Mouse (Mus musculus) kidney, embryonic 16.5 days (tissue): ENCODE results near the gene Ctnnd2. TPM values are rescaled to one million over a fixed set of nuclear protein-coding genes. Genes with fewer than 3 reads are reported as not detected.
A peak's percentile ranks its signal among the peaks of the same experiment; 100 is the strongest.

Source experiments
- ATAC-seq: fragments of 200-750 bp; cut with Nextera tagmentation; 2 replicates; pipeline ENCODE4 v1.8.0; 2017; ENCODE audit warnings: moderate TSS enrichment; ENCODE audit not compliant: low FRiP score, low TSS enrichment
- H3K27ac ChIP-seq: fragments of 300-500 bp; sonication (generic); 2 replicates; pipeline ENCODE4 v1.5.1; 2014; ENCODE audit warnings: low read length
- H3K27me3 ChIP-seq: fragments of 300-500 bp; sonication (generic); 2 replicates; pipeline ENCODE4 v1.6.1; 2014; ENCODE audit warnings: low read length, control low read depth, mixed read lengths; ENCODE audit not compliant: insufficient read depth
- H3K36me3 ChIP-seq: fragments of 300-500 bp; sonication (generic); 2 replicates; pipeline ENCODE4 v1.6.1; 2014; ENCODE audit warnings: low read length, control low read depth, mixed read lengths; ENCODE audit not compliant: insufficient read depth
- H3K4me1 ChIP-seq: fragments of 300-500 bp; sonication (generic); 2 replicates; pipeline ENCODE4 v1.6.1; 2014; ENCODE audit warnings: low read length, control low read depth, mixed read lengths; ENCODE audit not compliant: insufficient read depth
- H3K4me2 ChIP-seq: fragments of 300-500 bp; sonication (generic); replicated peaks from 2 replicates; pipeline ENCODE4 v1.6.1; 2014; ENCODE audit warnings: low read depth, low read length
- H3K4me3 ChIP-seq: fragments of 300-500 bp; sonication (generic); 2 replicates; pipeline ENCODE4 v1.5.1; 2014; ENCODE audit warnings: mild to moderate bottlenecking, low read length
- H3K9ac ChIP-seq: fragments of 300-500 bp; sonication (generic); replicated peaks from 2 replicates; pipeline ENCODE4 v1.6.1; 2014; ENCODE audit warnings: low read length
- H3K9me3 ChIP-seq: fragments of 300-500 bp; sonication (generic); 2 replicates; pipeline ENCODE4 v1.6.1; 2016; ENCODE audit warnings: low read length, control low read depth
- WGBS: fragments of 180-500 bp; shearing (Covaris S2); extraction: QIAGEN DNeasy Blood & Tissue Kit; methylation state at CpG from one replicate; pipeline ENCODE4 v1.1.7; 2014; 5-methylcytosine and 5-hydroxymethylcytosine counted together
- polyA plus RNA-seq: library from polyadenylated mRNA; unstranded; fragments of >200 nt; fragmentation: Nextera tagmentation; extraction: Ambion mirVana; gene quantifications from 2 replicates; pipeline ENCODE4 v1.2.1, GENCODE M21; 2015

The Ctnnd2 gene
- polyA plus RNA-seq, 1 experiment from 2014 or later, result 3.6 TPM

DNA sequence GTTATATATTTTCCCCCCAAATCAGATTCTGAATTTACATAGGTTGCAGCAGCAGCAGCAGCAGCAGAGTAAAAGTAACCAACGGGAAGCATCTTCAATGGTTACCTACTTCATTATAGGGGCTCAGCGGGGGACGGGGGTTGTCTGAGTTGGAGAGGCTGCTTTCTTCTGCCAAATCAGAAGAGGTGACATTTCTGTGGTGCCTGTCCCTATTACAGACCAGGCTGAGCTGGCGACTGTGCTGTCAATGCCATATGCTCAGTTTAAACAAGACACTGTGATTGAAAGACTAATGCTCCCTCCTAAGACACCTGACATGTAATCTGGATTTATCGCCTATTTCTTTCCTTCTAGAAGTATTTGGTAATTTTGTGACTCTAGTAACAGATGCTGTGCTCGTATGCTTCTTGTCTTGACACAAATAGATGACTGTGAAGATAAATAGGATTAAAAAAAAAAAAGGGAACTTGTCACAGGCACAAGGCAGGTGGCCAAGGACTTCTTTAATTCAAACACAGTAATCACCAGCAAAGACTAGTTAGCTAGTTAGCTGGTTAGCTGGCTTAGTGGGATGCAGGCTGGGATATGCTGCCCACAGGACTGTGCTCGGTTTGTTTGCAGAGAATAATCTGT lies 475.4 kb downstream of the Ctnnd2 start:
- 43% methylated on average over 7 of the region's 7 CpGs for WGBS
- H3K9me3 ChIP-seq, result no peaks in the 10 kb centered on the region
- H3K9ac ChIP-seq, result no peak overlapping the region
- no peak overlapping the region for H3K27ac ChIP-seq
- no peaks in the 10 kb centered on the region for H3K36me3 ChIP-seq
- H3K4me1 ChIP-seq, result peaks cover 8% of the 10 kb centered on the region; the same call in 1 of the 2 replicates
- peak overlapping the region; percentile 94 for H3K4me2 ChIP-seq
- ATAC-seq, result no peak
- peak overlapping the region; percentile 58 for H3K4me3 ChIP-seq
- peaks cover 24% of the 10 kb centered on the region for H3K27me3 ChIP-seq

DNA sequence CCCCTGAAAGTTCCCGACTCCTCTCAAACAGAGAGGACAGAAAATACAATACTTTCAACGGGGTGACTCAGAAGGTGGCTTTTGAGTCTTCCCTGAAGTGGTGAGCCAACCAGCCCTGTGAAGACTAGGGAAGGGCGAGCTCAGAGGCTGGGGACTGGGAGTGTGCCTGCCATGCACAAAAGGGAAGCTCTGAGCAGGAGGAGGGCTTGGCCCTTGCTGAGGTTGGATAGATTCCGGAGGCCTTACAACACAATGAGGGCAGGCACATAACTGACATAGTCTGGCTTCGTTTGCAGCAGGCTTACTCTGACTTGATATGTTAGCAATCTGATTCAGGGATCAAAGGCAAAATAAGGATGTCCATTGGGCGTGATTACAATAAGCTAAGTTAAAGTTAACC lies 477.6 kb downstream of the Ctnnd2 start:
- Histone ChIP-seq H3K27ac (no peak overlapping the region), H3K27me3 (peaks cover 24% of the 10 kb centered on the region), H3K4me3 (no peak overlapping the region), H3K36me3 (no peaks in the 10 kb centered on the region), H3K4me2 (no peak overlapping the region), H3K4me1 (peaks cover 8% of the 10 kb centered on the region; the same call in 1 of the 2 replicates), H3K9ac (no peak overlapping the region), H3K9me3 (no peaks in the 10 kb centered on the region)
- ATAC-seq, result no peak
- 76% methylated on average over 6 of the region's 6 CpGs for WGBS

DNA sequence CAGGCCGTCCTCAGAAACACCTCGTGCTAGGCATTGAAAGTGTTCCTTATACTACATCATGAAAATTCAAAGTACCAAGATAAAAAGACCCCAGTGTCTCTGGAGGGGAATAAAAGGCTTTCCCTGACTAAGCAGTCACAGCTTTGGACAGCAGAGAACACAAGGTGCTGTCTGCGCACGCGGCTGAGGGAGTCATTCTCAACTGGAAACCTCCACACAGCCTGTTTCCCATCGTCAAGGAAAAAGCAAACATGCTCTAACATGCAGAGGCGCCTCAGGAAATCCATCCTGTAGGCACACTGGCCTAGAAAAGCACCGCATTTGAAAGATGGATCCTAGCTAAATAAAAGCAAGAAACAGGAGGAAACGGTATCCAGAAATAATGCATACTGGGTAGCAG lies 483.0 kb downstream of the Ctnnd2 start:
- H3K4me1 ChIP-seq, result no peaks in the 10 kb centered on the region
- H3K4me3 ChIP-seq, result no peak overlapping the region
- H3K9ac ChIP-seq, result no peak overlapping the region
- H3K27me3 ChIP-seq, result no peaks in the 10 kb centered on the region
- no peaks in the 10 kb centered on the region for H3K36me3 ChIP-seq
- no peak for ATAC-seq
- no peak overlapping the region for H3K27ac ChIP-seq
- 68% methylated on average over 9 of the region's 9 CpGs for WGBS
- H3K4me2 ChIP-seq, result no peak overlapping the region
- H3K9me3 ChIP-seq, result no peaks in the 10 kb centered on the region

DNA sequence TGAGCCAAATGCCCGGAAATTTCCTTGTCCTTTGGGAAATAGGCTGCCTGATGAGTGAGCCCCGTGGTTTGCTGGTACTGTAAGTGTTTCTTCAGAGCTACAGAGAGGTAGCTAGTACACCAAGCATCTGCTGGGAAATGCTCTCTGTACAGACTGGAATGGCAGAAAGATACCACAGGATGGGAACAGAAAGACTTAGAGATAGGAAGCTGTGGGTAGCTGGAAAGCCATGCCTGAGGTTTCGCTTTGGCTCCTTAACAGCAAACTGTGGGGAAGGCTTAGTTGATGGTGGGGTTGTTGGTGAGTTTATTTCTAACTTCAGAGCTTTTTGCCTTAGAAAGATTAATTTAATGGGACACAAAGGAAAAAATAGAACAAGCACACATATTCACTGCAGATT lies 485.2 kb downstream of the Ctnnd2 start:
- Histone ChIP-seq H3K36me3 (no peaks in the 10 kb centered on the region), H3K27me3 (no peaks in the 10 kb centered on the region), H3K27ac (no peak overlapping the region), H3K4me3 (no peak overlapping the region), H3K9ac (no peak overlapping the region), H3K9me3 (no peaks in the 10 kb centered on the region), H3K4me1 (no peaks in the 10 kb centered on the region), H3K4me2 (no peak overlapping the region)
- no peak for ATAC-seq
- WGBS, result 81% methylated on average over 3 of the region's 3 CpGs

DNA sequence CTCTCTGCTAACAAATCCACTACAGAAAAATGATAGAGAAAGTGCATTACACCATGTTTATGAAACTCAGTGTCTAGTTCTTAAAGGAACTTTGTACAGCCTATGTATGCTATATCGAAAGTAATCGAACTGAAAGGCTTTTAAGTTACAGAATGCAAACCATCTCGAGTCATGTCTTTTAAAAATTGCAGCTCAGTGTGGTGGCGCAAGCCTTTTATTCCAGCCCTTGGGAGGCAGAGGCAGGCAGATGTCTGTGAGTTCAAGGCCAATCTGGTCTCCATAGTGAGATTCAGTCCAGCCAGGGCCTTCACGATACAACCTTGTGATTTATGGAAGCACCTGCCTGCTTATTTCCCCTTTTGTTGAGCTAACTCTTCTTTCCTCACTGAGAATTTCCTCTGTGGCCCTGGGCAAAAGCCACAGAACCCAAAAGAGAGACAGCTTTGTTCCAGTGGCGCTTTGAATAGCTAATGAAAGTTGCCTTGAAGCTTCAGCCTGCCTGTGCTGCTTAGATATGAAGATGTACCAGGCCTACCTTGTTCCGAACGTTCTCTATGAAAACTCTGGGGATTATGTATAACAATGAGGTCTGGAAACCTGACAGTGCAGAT lies 488.3 kb downstream of the Ctnnd2 start:
- no peak overlapping the region for H3K27ac ChIP-seq
- H3K9me3 ChIP-seq, result no peaks in the 10 kb centered on the region
- no peak overlapping the region for H3K4me2 ChIP-seq
- 81% methylated on average over 8 of the region's 8 CpGs for WGBS
- H3K4me3 ChIP-seq, result no peak overlapping the region
- H3K36me3 ChIP-seq, result no peaks in the 10 kb centered on the region
- no peak overlapping the region for H3K9ac ChIP-seq
- H3K4me1 ChIP-seq, result no peaks in the 10 kb centered on the region
- no peak for ATAC-seq
- no peaks in the 10 kb centered on the region for H3K27me3 ChIP-seq

DNA sequence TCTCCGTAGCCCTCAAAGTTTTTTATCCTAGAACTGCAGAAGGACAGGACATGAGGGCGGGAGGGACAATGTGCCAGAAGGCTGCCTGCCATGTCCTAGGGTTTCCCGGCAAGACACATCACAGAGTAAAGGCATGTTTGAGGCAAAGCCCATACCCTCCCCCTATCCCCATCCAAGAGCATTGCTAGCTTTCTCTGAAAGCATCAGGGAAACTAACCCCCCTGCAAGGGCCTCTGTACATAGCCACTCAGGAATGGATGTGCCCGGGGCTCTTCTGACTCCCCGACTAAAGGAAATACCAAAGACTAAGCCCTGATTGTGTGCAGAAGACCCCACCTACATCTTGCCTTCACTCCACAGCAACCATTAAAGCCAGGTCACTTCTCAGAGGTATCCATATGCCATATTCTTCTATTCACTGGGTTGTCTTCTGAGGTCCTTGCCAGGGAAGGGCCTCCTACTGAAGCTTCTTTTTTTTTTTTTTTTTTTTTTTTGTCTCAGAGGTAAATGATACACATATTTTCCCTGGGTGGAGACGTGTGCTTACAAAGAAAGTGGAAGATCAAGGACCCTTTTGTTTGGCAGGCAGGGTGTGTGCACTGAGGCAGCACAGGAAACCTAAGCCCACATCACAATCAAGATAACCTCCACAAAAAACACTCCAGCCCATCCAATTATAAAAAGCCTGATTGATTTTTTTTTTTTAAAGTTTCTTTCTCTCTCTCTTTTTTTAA lies 489.5 kb downstream of the Ctnnd2 start:
- Histone ChIP-seq H3K4me2 (no peak overlapping the region), H3K9ac (no peak overlapping the region), H3K4me3 (no peak overlapping the region), H3K36me3 (no peaks in the 10 kb centered on the region), H3K27me3 (no peaks in the 10 kb centered on the region), H3K27ac (no peak overlapping the region), H3K4me1 (no peaks in the 10 kb centered on the region), H3K9me3 (no peaks in the 10 kb centered on the region)
- WGBS, result 62% methylated on average over 6 of the region's 6 CpGs
- peak; percentile 65; the same call in 1 of the 2 replicates for ATAC-seq

DNA sequence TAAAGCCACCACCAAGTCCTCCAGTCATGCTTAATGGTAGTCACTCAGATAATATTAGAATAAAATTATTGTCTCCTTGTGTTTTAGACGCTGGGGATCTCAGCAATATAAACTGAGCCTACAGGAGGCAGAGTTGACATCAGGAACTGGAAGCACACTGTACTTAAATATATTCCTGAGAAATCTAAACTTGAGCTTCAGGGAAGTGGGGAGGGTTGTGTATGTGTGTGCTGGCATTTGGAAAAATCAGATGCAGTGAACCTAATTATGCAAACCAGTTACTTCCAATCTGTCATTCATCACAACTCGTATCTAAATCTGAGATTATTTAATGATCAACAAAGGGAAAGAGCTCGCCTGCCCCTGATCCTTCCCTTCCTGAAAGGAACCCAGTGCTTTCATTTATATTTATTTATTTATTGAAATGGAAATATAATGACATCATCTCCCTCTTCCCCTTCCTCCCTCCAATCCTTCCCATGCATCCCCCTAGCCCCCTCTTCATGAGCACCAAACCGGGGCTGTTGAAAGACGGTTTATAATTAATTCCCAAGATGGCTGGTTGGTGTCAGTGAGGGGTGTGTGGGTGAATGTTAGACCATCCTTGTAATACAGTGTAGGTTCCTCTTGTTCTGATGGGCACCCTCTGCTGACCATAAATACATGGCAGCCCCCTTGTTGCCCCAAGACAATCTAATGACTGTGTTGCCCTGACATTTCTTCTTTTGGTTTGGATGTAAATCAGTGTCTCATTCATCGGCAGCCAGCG lies 495.6 kb downstream of the Ctnnd2 start:
- Histone ChIP-seq H3K27ac (no peak overlapping the region), H3K36me3 (no peaks in the 10 kb centered on the region), H3K4me2 (no peak overlapping the region), H3K4me1 (no peaks in the 10 kb centered on the region), H3K4me3 (no peak overlapping the region), H3K9ac (no peak overlapping the region), H3K27me3 (no peaks in the 10 kb centered on the region), H3K9me3 (no peaks in the 10 kb centered on the region)
- 72% methylated on average over 7 of the region's 7 CpGs for WGBS
- no peak for ATAC-seq

DNA sequence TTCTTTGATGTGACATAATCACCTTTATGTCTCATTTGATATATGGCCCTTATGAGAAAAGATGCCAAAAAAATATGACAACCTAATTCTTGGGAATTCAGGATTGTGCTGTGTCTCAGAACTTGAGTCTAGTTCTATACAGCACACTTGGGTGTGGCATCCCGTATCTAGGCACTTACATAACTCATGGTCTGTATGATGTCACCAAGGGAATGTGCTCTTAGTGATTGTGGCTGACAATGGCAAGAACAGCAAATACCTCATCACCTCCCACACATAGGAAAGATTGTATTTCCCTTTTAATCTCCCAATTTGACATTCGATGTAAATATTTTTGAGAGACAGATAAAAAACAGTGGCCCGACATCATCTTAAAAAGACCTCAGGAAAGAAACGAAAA lies 509.5 kb downstream of the Ctnnd2 start:
- H3K4me1 ChIP-seq, result no peaks in the 10 kb centered on the region
- H3K27me3 ChIP-seq, result no peaks in the 10 kb centered on the region
- 76% methylated on average over 4 of the region's 4 CpGs for WGBS
- no peak overlapping the region for H3K4me3 ChIP-seq
- H3K9ac ChIP-seq, result no peak overlapping the region
- no peak overlapping the region for H3K4me2 ChIP-seq
- ATAC-seq, result no peak
- H3K36me3 ChIP-seq, result no peaks in the 10 kb centered on the region
- H3K27ac ChIP-seq, result no peak overlapping the region
- no peaks in the 10 kb centered on the region for H3K9me3 ChIP-seq

DNA sequence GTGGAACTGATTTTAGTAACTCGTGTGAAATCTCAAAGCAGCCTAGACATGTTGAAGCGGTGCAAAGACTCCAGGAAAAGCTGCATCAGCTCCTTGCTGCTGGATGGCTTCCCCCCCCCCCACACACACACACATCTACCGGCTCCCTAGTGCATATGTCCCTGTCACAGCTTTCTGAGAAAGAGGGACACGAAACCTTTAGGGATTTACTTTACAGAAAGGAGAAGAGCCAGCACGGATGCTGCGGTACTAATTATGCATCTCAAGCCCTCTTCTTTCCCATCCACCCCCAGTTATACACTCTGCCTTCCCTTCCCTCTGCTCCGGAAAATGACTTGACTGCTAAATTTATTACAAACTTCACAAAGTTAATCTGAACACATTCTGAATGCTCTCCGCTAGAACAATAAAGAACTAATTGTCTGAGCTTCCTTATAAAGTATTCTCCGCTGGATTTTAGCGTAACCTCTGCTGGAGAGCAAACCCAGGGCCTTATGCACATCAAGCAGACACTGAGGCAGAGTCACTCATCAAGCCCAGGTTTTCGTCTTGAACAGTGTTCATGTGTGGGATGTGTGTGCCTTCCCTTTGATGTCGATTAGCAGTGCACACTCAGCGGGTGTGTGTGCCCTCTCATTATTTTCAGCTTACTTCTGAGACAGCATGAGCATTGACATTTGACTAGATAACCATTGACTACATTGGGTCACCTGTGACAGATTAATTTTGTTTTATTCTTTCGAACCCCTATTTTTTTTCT lies 510.1 kb downstream of the Ctnnd2 start:
- ATAC-seq, result no peak
- 65% methylated on average over 14 of the region's 14 CpGs for WGBS
- Histone ChIP-seq H3K4me1 (no peaks in the 10 kb centered on the region), H3K4me3 (no peak overlapping the region), H3K27me3 (no peaks in the 10 kb centered on the region), H3K9ac (no peak overlapping the region), H3K27ac (no peak overlapping the region), H3K9me3 (no peaks in the 10 kb centered on the region), H3K4me2 (no peak overlapping the region), H3K36me3 (no peaks in the 10 kb centered on the region)
